Mouse (Mus musculus) midbrain, embryonic 12.5 days (tissue): Measurements from ENCODE around the gene Srgn. TPM values are rescaled to one million over a fixed set of nuclear protein-coding genes. Genes with fewer than 3 reads are reported as not detected.
A peak's percentile ranks its signal among the peaks of the same experiment; 100 is the strongest.

ENCODE experiments used
- ATAC-seq: fragments of 200-750 bp; cut with Nextera tagmentation; 2 replicates; pipeline ENCODE4 v1.8.0; 2017; ENCODE audit warnings: low read depth, moderate TSS enrichment, moderate library complexity; ENCODE audit not compliant: low FRiP score
- H3K27ac ChIP-seq: fragments of 300-500 bp; sonication (generic); replicated peaks from 2 replicates; pipeline ENCODE4 v1.5.1; 2016; ENCODE audit warnings: mild to moderate bottlenecking
- H3K27me3 ChIP-seq: fragments of 300-500 bp; sonication (generic); 2 replicates; pipeline ENCODE4 v1.6.1; 2016; ENCODE audit warnings: mild to moderate bottlenecking
- H3K36me3 ChIP-seq: fragments of 300-500 bp; sonication (generic); 2 replicates; pipeline ENCODE4 v1.6.1; 2016
- H3K4me1 ChIP-seq: fragments of 300-500 bp; sonication (generic); 2 replicates; pipeline ENCODE4 v1.6.1; 2016
- H3K4me2 ChIP-seq: fragments of 300-500 bp; sonication (generic); replicated peaks from 2 replicates; pipeline ENCODE4 v1.6.1; 2016; ENCODE audit warnings: mild to moderate bottlenecking, moderate library complexity
- H3K4me3 ChIP-seq: fragments of 300-500 bp; sonication (generic); 2 replicates; pipeline ENCODE4 v1.5.1; 2016; ENCODE audit warnings: mild to moderate bottlenecking
- H3K9ac ChIP-seq: fragments of 300-500 bp; sonication (generic); replicated peaks from 2 replicates; pipeline ENCODE4 v1.6.1; 2016; ENCODE audit warnings: mild to moderate bottlenecking, moderate library complexity
- H3K9me3 ChIP-seq: fragments of 300-500 bp; sonication (generic); 2 replicates; pipeline ENCODE4 v1.6.1; 2016; ENCODE audit warnings: mild to moderate bottlenecking
- WGBS: fragments of 180-500 bp; shearing (Covaris S2); methylation state at CpG from one replicate; pipeline ENCODE4 v1.1.7; 2016; 5-methylcytosine and 5-hydroxymethylcytosine counted together
- polyA plus RNA-seq: library from polyadenylated mRNA; unstranded; fragments of >200 nt; fragmentation: Nextera tagmentation; extraction: Ambion mirVana; gene quantifications from 2 replicates; pipeline ENCODE4 v1.2.1, GENCODE M21; 2016

The Srgn gene
- polyA plus RNA-seq = 6.1 and 6.6 TPM in 2 replicates

DNA sequence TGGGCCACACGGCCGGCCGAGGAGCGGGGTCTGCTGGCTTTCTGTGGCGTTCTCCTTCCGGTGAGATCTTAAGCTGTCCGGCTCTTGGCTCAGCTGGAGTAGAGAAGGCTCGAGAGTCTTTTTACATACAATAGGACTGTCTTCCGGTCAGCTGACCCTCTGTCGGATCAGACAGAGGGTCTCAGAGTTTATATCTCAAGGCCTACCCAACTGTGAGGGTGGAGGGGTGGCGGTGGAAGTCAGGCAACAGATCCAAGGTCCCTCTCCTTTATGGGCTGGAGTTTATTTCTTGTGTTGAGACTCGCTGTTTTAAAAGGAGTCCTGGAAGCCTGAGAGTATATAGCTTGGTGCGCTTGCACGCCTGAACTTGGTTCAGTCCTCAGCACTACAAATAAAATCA is at the start of gene Srgn:
TSS of gene Srgn (minus strand) at position 101 of the 400 bp plus-strand sequence.
- WGBS = 87% methylated on average over 14 of the region's 14 CpGs
- no peak within 1 kb of the TSS for H3K4me2 ChIP-seq
- no peak within 1 kb of the TSS for H3K4me3 ChIP-seq
- no peak for ATAC-seq
- H3K27ac ChIP-seq = no peak within 1 kb of the TSS
- H3K27me3 ChIP-seq = no peaks in the 10 kb centered on the region
- H3K9ac ChIP-seq = no peak within 1 kb of the TSS
- no peaks in the 10 kb centered on the region for H3K9me3 ChIP-seq
- no peaks in the 10 kb centered on the region for H3K36me3 ChIP-seq
- H3K4me1 ChIP-seq = no peaks in the 10 kb centered on the region

DNA sequence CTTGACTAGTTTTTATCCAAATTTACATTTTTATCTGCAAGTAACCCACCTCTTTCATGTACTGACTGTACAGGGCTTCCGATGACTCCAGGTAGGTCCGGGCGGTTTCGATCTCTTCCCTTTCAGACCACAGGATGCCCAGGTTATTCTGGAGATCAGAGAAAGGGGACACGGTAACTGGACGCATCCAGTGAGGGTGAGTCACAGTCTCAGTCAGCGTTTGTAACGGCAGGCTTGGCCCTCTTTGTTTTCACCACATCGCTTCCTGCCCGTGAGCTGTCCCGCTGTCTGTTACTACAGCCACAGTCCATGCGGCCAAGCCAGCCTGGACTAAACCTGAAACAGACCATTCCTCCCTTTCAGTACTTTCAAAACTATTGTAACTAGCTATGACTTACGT is 47.8 kb upstream of the Srgn start:
- no peak for ATAC-seq
- Histone ChIP-seq H3K4me3 (no peak overlapping the region), H3K4me1 (peaks cover 15% of the 10 kb centered on the region), H3K36me3 (peaks cover 47% of the 10 kb centered on the region), H3K27me3 (no peaks in the 10 kb centered on the region), H3K9ac (no peak overlapping the region), H3K9me3 (no peaks in the 10 kb centered on the region), H3K4me2 (no peak overlapping the region), H3K27ac (no peak overlapping the region)
- WGBS = 91% methylated on average over 13 of the region's 13 CpGs

DNA sequence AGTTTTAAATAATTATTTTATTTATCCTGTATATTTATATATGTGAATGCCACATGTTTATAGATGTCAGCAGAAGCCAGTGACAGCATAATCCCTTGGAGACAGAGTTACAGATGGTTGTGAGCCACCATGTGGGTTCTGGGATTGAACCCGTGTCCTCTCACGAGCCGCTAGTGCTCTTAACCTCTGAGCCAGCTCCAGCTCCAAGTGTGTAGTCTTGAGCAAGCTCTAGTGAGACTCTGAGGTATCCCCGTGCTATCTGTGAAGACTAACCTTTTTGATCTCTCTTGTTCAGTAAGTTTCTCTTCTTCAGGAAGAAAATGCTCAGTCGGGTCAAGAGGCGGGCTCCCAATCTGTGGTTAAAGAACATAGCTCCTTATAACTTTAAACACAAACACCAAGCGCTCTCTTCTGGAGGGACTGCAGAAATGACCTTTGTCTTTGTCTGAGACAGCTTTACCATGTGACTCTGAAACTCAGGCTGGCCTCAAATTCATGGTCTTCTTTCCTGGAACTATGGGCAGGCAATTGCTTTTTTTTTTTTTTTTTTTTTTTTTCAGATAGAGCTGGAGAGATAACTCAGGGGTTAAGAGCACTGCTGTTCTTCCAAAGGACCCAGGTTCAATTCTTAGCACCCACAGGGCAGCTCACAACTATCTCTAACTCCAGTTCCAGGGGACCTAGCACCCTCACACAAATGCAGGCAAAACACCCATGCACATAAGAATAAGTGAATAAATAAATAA is 43.0 kb upstream of the Srgn start:
- 98% methylated on average over 7 of the region's 7 CpGs for WGBS

DNA sequence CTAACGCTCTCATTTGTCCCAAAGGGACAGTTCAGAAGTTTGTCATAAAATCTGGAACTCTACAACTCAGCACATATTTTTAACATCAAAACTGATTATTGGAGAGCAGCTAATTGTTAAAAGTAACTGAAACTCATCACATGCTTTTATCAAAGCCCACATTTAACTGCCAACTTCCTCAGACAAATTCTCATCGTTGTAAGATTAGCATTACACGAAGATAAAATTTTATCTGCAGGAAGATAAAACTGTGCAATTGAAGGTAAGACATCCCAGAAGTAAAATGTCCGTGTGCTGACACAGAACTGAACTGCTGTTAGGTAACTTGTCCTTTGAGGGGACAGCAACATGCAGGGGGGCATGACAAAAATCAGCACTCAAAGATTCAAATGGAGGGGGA is 41.6 kb upstream of the Srgn start:
- Histone ChIP-seq H3K27ac (no peak overlapping the region), H3K4me2 (no peak overlapping the region), H3K27me3 (no peaks in the 10 kb centered on the region), H3K4me3 (no peak overlapping the region), H3K36me3 (peaks cover 81% of the 10 kb centered on the region), H3K4me1 (no peaks in the 10 kb centered on the region), H3K9me3 (no peaks in the 10 kb centered on the region), H3K9ac (no peak overlapping the region)
- 96% methylated on average over 4 of the region's 4 CpGs for WGBS
- ATAC-seq = no peak

More for the DNA sequence above, 43.0 kb upstream of the Srgn start:
- Histone ChIP-seq H3K4me3 (no peak overlapping the region), H3K27me3 (no peaks in the 10 kb centered on the region), H3K27ac (no peak overlapping the region), H3K9me3 (no peaks in the 10 kb centered on the region), H3K4me1 (no peaks in the 10 kb centered on the region), H3K9ac (no peak overlapping the region), H3K36me3 (peaks cover 81% of the 10 kb centered on the region), H3K4me2 (no peak overlapping the region)
- ATAC-seq = no peak

DNA sequence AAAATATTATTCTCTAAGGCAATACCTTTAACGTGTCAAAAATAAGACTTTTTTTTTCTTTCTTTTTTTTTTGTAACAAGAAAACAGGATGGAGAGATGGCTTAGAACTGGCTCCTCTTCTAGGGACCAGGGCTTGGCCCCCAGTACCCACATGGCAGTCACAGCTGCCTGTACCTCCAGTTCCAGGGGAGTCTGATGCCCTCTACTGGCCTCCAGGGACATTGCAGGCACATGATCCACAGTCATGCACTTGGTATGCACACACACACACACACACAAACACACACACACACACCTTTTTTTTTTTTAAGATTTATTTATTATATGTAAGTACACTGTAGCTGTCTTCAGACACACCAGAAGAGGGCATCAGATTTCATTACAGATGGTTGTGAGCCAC is 30.5 kb upstream of the Srgn start:
- 85% methylated on average over 1 of the region's 1 CpGs for WGBS
- H3K36me3 ChIP-seq = peaks cover 55% of the 10 kb centered on the region
- ATAC-seq = no peak
- H3K4me1 ChIP-seq = no peaks in the 10 kb centered on the region
- no peaks in the 10 kb centered on the region for H3K9me3 ChIP-seq
- no peak overlapping the region for H3K9ac ChIP-seq
- H3K27ac ChIP-seq = no peak overlapping the region
- H3K4me2 ChIP-seq = no peak overlapping the region
- no peak overlapping the region for H3K4me3 ChIP-seq
- H3K27me3 ChIP-seq = no peaks in the 10 kb centered on the region

DNA sequence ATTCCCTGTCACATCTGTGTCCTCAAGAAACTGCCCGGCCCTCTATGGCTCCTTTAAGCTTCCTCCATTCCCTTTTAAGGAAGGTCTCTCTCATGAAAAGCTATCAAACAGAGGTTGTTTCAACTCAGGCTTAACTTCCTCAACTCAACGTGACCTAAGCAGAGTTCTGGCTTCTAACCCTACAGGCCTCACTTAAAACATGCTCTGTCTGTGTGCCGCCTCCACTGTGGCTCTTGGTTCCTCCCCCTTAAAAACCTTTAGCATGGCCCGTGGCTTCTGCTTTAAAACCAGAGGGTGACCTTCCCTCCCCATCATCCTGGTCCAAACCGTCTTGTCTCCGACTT is 29.3 kb upstream of the Srgn start:
- Histone ChIP-seq H3K9ac (no peak overlapping the region), H3K27me3 (no peaks in the 10 kb centered on the region), H3K27ac (no peak overlapping the region), H3K4me3 (no peak overlapping the region), H3K4me2 (no peak overlapping the region), H3K4me1 (no peaks in the 10 kb centered on the region), H3K9me3 (no peaks in the 10 kb centered on the region), H3K36me3 (peaks cover 43% of the 10 kb centered on the region)
- 86% methylated on average over 6 of the region's 6 CpGs for WGBS
- no peak for ATAC-seq

DNA sequence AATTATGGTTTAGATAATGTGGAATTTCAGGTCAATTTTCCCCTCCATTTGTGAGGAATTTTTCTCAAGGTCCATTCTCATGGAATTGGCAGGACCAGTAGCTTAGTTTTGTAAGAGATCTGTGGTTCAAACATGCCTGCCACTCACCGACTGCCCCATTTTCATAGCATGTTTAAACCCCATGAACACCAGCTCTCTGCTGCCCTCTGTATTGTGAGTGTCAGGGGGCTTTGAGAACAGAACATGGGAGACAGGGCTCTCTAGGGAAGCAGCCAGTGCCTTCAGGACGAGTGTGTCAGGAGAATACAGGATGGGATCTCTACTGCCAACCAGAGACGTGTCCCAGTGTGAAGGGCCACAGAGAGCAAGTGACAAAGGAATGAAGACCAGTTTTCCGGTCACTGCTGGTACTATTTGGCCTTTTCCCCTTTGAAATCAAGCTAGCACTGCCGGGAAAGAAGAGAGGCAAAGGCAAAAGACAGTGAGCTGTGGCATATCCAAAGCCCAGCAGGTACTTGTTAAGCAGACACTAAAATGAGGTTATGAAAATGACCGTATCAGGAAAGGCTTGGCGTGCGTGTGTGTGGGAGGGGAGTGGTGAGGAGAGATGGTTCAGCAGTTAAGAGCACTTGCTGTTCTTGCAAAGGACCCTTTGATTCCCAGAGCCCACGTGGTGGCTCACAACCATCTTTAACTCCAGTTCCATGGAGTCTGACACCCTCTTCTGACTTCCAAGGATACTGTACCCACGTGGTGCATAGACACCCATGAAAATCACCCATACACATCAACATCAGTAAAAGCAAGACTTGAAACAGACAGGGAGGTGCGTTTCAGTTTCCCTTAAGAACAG is 28.7 kb upstream of the Srgn start:
- no peak overlapping the region for H3K4me2 ChIP-seq
- no peaks in the 10 kb centered on the region for H3K4me1 ChIP-seq
- no peaks in the 10 kb centered on the region for H3K27me3 ChIP-seq
- 78% methylated on average over 11 of the region's 11 CpGs for WGBS
- no peak overlapping the region for H3K4me3 ChIP-seq
- ATAC-seq = no peak
- no peaks in the 10 kb centered on the region for H3K9me3 ChIP-seq
- H3K36me3 ChIP-seq = peaks cover 40% of the 10 kb centered on the region
- H3K9ac ChIP-seq = no peak overlapping the region
- no peak overlapping the region for H3K27ac ChIP-seq

DNA sequence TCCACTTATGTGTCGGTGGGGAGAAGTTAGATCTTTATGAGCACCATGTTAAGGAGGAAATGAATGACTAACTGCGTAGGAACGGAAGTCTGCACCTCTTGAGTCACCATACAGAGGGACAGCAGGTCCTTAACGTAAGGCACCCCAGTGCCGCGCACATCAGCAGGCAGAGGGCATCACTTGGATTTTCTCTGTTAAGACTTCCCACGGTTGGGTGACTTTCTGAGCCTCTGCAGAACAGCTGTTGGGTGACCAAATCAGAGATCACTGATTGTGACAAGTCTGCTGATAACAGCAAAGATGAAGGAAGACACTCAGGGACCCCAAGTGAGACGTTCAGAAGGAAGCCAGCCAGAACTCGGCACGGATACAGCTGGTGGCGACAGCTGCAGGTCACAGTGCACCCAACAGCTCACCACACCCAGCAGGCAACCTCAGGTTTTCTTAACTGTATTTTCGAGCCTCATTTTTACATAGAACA is 26.4 kb upstream of the Srgn start:
- Histone ChIP-seq H3K4me1 (no peaks in the 10 kb centered on the region), H3K27me3 (no peaks in the 10 kb centered on the region), H3K9ac (no peak overlapping the region), H3K36me3 (peaks cover 17% of the 10 kb centered on the region; the same call in 1 of the 2 replicates), H3K4me3 (no peak overlapping the region), H3K9me3 (no peaks in the 10 kb centered on the region), H3K27ac (no peak overlapping the region), H3K4me2 (no peak overlapping the region)
- ATAC-seq = no peak
- WGBS = 82% methylated on average over 12 of the region's 12 CpGs

DNA sequence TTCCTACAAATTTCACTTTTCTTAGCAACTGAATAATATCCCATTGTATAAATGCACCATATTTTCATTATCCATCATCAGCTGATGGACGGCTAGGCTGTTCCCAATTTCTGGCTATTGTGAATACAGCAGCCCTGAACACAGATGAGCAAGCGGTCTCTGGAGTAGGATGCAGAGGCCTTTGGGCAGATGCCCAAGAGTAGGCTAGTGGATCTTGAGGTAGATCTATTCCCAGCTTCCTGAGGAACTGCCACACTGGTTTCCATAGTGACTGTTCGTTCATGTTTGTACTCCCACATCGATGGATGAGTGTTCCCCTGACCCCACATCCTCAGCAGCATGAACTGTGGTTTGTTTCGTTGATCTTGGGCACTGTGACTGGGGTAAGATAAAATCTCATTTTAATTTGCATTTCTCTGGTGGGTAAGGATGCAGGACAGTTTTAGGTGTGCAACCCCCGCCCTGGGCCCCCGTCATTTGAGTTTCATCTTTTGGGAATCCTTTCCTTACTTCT is 23.6 kb upstream of the Srgn start:
- Histone ChIP-seq H3K4me2 (no peak overlapping the region), H3K4me1 (no peaks in the 10 kb centered on the region), H3K27me3 (no peaks in the 10 kb centered on the region), H3K4me3 (no peak overlapping the region), H3K9me3 (no peaks in the 10 kb centered on the region), H3K36me3 (no peaks in the 10 kb centered on the region), H3K9ac (no peak overlapping the region), H3K27ac (no peak overlapping the region)
- WGBS = 80% methylated on average over 7 of the region's 7 CpGs
- ATAC-seq = no peak

DNA sequence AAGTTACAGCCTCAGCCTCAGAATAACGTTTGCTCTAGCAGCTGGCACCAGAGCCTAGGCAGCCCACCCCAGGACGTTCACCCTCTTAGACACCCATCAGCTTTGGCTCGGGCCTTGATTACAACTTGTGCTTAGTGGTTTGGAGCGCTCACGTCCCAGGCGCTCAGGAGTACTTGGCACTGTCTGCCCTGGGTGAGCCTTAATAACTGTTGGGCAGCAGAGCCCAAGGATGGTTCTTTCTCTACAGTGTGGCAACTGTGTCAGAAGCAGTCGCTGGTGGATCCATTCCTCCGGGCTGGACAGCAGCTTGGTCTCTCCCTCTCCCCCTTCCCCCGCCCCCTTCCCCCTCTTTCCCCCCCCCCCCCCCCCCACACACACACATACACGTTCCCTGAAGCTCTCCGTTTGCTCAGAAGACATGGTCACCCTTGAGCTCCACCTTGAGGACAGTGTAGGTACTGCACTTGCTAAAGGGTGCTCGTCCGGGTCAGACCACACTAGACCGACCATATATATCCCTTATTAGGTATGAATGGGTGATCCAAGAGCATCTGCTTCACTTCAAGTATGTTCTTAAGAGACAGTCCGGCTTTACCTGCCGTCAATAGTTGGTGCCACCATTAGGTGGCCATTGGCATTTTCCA is 22.4 kb upstream of the Srgn start:
- Histone ChIP-seq H3K27me3 (no peaks in the 10 kb centered on the region), H3K9me3 (no peaks in the 10 kb centered on the region), H3K4me2 (no peak overlapping the region), H3K36me3 (no peaks in the 10 kb centered on the region), H3K9ac (no peak overlapping the region), H3K27ac (no peak overlapping the region), H3K4me1 (no peaks in the 10 kb centered on the region), H3K4me3 (no peak overlapping the region)
- peak; percentile 63 for ATAC-seq
- WGBS = 33% methylated on average over 13 of the region's 16 CpGs

DNA sequence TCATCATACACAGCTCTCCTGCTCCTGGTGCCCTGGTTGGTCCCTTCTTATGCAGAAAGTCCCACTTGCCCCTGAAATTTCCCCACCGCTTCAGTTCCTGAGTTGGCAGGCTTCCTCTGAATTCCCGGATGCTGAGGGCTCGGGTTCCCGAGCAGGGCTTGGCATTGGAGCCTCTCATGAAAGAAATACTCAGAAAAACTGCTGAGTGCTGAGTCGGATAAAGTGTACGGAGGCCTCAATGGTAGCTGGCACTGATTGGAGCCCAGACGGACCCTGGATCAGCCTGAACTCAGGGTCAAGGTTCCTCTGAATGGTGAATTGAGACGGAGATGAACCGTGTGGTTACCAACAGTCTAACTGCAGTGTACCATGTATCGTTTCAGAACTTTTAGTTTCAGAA is 19.2 kb upstream of the Srgn start:
- Histone ChIP-seq H3K4me1 (no peaks in the 10 kb centered on the region), H3K27ac (no peak overlapping the region), H3K9ac (no peak overlapping the region), H3K4me3 (no peak overlapping the region), H3K36me3 (no peaks in the 10 kb centered on the region), H3K4me2 (no peak overlapping the region), H3K27me3 (no peaks in the 10 kb centered on the region), H3K9me3 (no peaks in the 10 kb centered on the region)
- 84% methylated on average over 10 of the region's 10 CpGs for WGBS
- no peak for ATAC-seq

DNA sequence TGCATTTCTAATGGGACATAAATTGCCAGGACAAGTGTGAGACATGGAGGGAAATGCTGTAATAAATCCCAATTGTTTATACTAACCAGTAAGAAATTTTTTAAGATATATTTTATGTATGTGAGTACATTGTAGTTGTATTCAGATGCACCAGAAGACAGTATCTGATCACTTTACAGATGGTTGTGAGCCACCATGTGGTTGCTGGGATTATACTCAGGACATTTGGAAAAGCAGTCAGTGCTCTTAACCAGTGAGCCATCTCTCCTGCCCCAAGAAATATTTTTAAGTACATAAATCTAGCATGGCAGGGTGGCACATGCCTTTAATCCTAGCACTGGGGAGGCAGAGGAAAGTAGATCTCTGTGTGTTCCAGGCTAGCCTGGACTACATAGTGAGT is 18.5 kb upstream of the Srgn start:
- no peak for ATAC-seq
- no peak overlapping the region for H3K4me3 ChIP-seq
- no peaks in the 10 kb centered on the region for H3K27me3 ChIP-seq
- no peaks in the 10 kb centered on the region for H3K36me3 ChIP-seq
- no peak overlapping the region for H3K27ac ChIP-seq
- H3K4me1 ChIP-seq = no peaks in the 10 kb centered on the region
- no peak overlapping the region for H3K9ac ChIP-seq
- H3K9me3 ChIP-seq = no peaks in the 10 kb centered on the region
- H3K4me2 ChIP-seq = no peak overlapping the region
